Mouse (Mus musculus): Measurements from ENCODE around the gene Gnmt. TPM values are rescaled to one million over a fixed set of nuclear protein-coding genes. Genes with fewer than 3 reads are reported as not detected.
A peak's percentile ranks its signal among the peaks of the same experiment; 100 is the strongest.

Gnmt gene
- 0.93 and 1.1 TPM in 2 replicates for polyA plus RNA-seq (2015; fragmentation: Nextera tagmentation; extraction: Ambion mirVana)

GRCm38 (mm10) chr17:46728904-46729318 lies at the start of gene Gnmt:
TSS of gene Gnmt (minus strand) at chr17:46729168.
- H3K4me2 ChIP-seq (ENCODE audit: low read length), result no peak within 1 kb of the TSS
- ATAC-seq, result no peak
- 0 out of 2 replicates have a peak, but pooled peaks cover 3% of the 10 kb centered on the region for H3K27me3 ChIP-seq (replicated peaks; ENCODE audit: control insufficient read depth, insufficient read depth, low read length)
- H3K4me1 ChIP-seq (replicated peaks; ENCODE audit: control insufficient read depth, insufficient read depth, low read length), result no peaks in the 10 kb centered on the region; the same call in 1 of the 2 replicates
- no peaks in the 10 kb centered on the region for H3K36me3 ChIP-seq (ENCODE audit: control insufficient read depth, insufficient read depth)
- no peak within 1 kb of the TSS for H3K4me3 ChIP-seq (replicated peaks; ENCODE audit: low read length)
- H3K9ac ChIP-seq (replicated peaks; ENCODE audit: low read depth, low read length), result no peak within 1 kb of the TSS; the same call in 1 of the 2 replicates
- H3K9me3 ChIP-seq (ENCODE audit: control insufficient read depth, low read length), result no peaks in the 10 kb centered on the region
- no peak within 1 kb of the TSS for H3K27ac ChIP-seq (ENCODE audit: low read length)
- 15% methylated on average over 24 of the region's 24 CpGs for WGBS

GRCm38 (mm10) chr17:46776087-46776486 lies 47.1 kb upstream of the Gnmt start:
- peaks cover 33% of the 10 kb centered on the region for H3K36me3 ChIP-seq (ENCODE audit: control insufficient read depth, insufficient read depth)
- no peak for ATAC-seq
- WGBS, result 87% methylated on average over 3 of the region's 3 CpGs

GRCm38 (mm10) chr17:46775070-46775469 lies 46.1 kb upstream of the Gnmt start:
- Histone ChIP-seq H3K4me3 (replicated peaks; ENCODE audit: low read length) (no peak overlapping the region), H3K27ac (ENCODE audit: low read length) (no peak overlapping the region), H3K4me1 (replicated peaks; ENCODE audit: control insufficient read depth, insufficient read depth, low read length) (peaks cover 21% of the 10 kb centered on the region), H3K36me3 (ENCODE audit: control insufficient read depth, insufficient read depth) (peaks cover 31% of the 10 kb centered on the region), H3K9me3 (ENCODE audit: control insufficient read depth, low read length) (no peaks in the 10 kb centered on the region), H3K4me2 (ENCODE audit: low read length) (no peak overlapping the region), H3K9ac (replicated peaks; ENCODE audit: low read depth, low read length) (no peak overlapping the region), H3K27me3 (replicated peaks; ENCODE audit: control insufficient read depth, insufficient read depth, low read length) (no peaks in the 10 kb centered on the region)
- no peak for ATAC-seq
- 94% methylated on average over 9 of the region's 9 CpGs for WGBS

More at GRCm38 (mm10) chr17:46776087-46776486, 47.1 kb upstream of the Gnmt start:
- no peaks in the 10 kb centered on the region for H3K27me3 ChIP-seq (replicated peaks; ENCODE audit: control insufficient read depth, insufficient read depth, low read length)
- H3K9ac ChIP-seq (replicated peaks; ENCODE audit: low read depth, low read length), result no peak overlapping the region
- H3K4me3 ChIP-seq (replicated peaks; ENCODE audit: low read length), result no peak overlapping the region
- no peaks in the 10 kb centered on the region for H3K9me3 ChIP-seq (ENCODE audit: control insufficient read depth, low read length)
- H3K4me2 ChIP-seq (ENCODE audit: low read length), result no peak overlapping the region
- H3K27ac ChIP-seq (ENCODE audit: low read length), result no peak overlapping the region
- peaks cover 23% of the 10 kb centered on the region for H3K4me1 ChIP-seq (replicated peaks; ENCODE audit: control insufficient read depth, insufficient read depth, low read length)

- peaks cover 21% of the 10 kb centered on the region for H3K4me1 ChIP-seq (replicated peaks; ENCODE audit: control insufficient read depth, insufficient read depth, low read length)
- no peak for ATAC-seq
- no peak overlapping the region for H3K9ac ChIP-seq (replicated peaks; ENCODE audit: low read depth, low read length)
- H3K27me3 ChIP-seq (replicated peaks; ENCODE audit: control insufficient read depth, insufficient read depth, low read length), result no peaks in the 10 kb centered on the region
- 41% methylated on average over 2 of the region's 2 CpGs for WGBS
- H3K4me2 ChIP-seq (ENCODE audit: low read length), result no peak overlapping the region
- no peaks in the 10 kb centered on the region for H3K9me3 ChIP-seq (ENCODE audit: control insufficient read depth, low read length)
- no peak overlapping the region for H3K27ac ChIP-seq (ENCODE audit: low read length)
- H3K36me3 ChIP-seq (ENCODE audit: control insufficient read depth, insufficient read depth), result peaks cover 24% of the 10 kb centered on the region
- no peak overlapping the region for H3K4me3 ChIP-seq (replicated peaks; ENCODE audit: low read length)
These were observed 45.1 kb upstream of the Gnmt start for GRCm38 (mm10) chr17:46774131-46774472.

- peak overlapping the region; percentile 91 for H3K4me3 ChIP-seq (replicated peaks; ENCODE audit: low read length)
- H3K4me1 ChIP-seq (replicated peaks; ENCODE audit: control insufficient read depth, insufficient read depth, low read length), result peaks cover 21% of the 10 kb centered on the region
- H3K9ac ChIP-seq (replicated peaks; ENCODE audit: low read depth, low read length), result peak overlapping the region; percentile 86
- no peaks in the 10 kb centered on the region for H3K9me3 ChIP-seq (ENCODE audit: control insufficient read depth, low read length)
- WGBS, result 5% methylated on average over 19 of the region's 20 CpGs
- H3K4me2 ChIP-seq (ENCODE audit: low read length), result peak overlapping the region; percentile 95
- peaks cover 19% of the 10 kb centered on the region for H3K36me3 ChIP-seq (ENCODE audit: control insufficient read depth, insufficient read depth)
- no peak for ATAC-seq
- peak overlapping the region; percentile 79; the same call in 1 of the 2 replicates for H3K27ac ChIP-seq (ENCODE audit: low read length)
- no peaks in the 10 kb centered on the region for H3K27me3 ChIP-seq (replicated peaks; ENCODE audit: control insufficient read depth, insufficient read depth, low read length)
These were observed 44.5 kb upstream of the Gnmt start for GRCm38 (mm10) chr17:46773278-46774130.

- peak; percentile 93 for ATAC-seq
- peak within 1 kb of the TSS; percentile 86 for H3K9ac ChIP-seq (replicated peaks; ENCODE audit: low read depth, low read length)
- H3K4me2 ChIP-seq (ENCODE audit: low read length), result peak within 1 kb of the TSS; percentile 95
- H3K9me3 ChIP-seq (ENCODE audit: control insufficient read depth, low read length), result no peaks in the 10 kb centered on the region
- peak within 1 kb of the TSS; percentile 91 for H3K4me3 ChIP-seq (replicated peaks; ENCODE audit: low read length)
- H3K27me3 ChIP-seq (replicated peaks; ENCODE audit: control insufficient read depth, insufficient read depth, low read length), result no peaks in the 10 kb centered on the region
- H3K4me1 ChIP-seq (replicated peaks; ENCODE audit: control insufficient read depth, insufficient read depth, low read length), result peaks cover 21% of the 10 kb centered on the region
- H3K27ac ChIP-seq (ENCODE audit: low read length), result peak within 1 kb of the TSS; percentile 79
- peaks cover 16% of the 10 kb centered on the region for H3K36me3 ChIP-seq (ENCODE audit: control insufficient read depth, insufficient read depth)
- WGBS, result under 1% methylated on average over 49 of the region's 50 CpGs
These were observed 43.7 kb upstream of the Gnmt start, which contains the start of gene 2310039H08Rik for GRCm38 (mm10) chr17:46772404-46773277. TSS of gene 2310039H08Rik (plus strand) at chr17:46772635.

GRCm38 (mm10) chr17:46772038-46772403 lies 43.1 kb upstream of the Gnmt start:
- peak overlapping the region; percentile 95 for H3K4me2 ChIP-seq (ENCODE audit: low read length)
- H3K9ac ChIP-seq (replicated peaks; ENCODE audit: low read depth, low read length), result peak overlapping the region; percentile 86
- H3K4me3 ChIP-seq (replicated peaks; ENCODE audit: low read length), result peak overlapping the region; percentile 91
- ATAC-seq, result peak; percentile 52
- 6% methylated on average over 5 of the region's 5 CpGs for WGBS
- H3K27ac ChIP-seq (ENCODE audit: low read length), result peak overlapping the region; percentile 79
- peaks cover 21% of the 10 kb centered on the region for H3K4me1 ChIP-seq (replicated peaks; ENCODE audit: control insufficient read depth, insufficient read depth, low read length)
- no peaks in the 10 kb centered on the region for H3K27me3 ChIP-seq (replicated peaks; ENCODE audit: control insufficient read depth, insufficient read depth, low read length)
- H3K9me3 ChIP-seq (ENCODE audit: control insufficient read depth, low read length), result no peaks in the 10 kb centered on the region
- peaks cover 11% of the 10 kb centered on the region; the same call in 1 of the 2 replicates for H3K36me3 ChIP-seq (ENCODE audit: control insufficient read depth, insufficient read depth)

- ATAC-seq, result no peak
These were observed 42.6 kb upstream of the Gnmt start for GRCm38 (mm10) chr17:46771616-46772015.

GRCm38 (mm10) chr17:46771025-46771424 lies 42.1 kb upstream of the Gnmt start:
- no peak overlapping the region for H3K27ac ChIP-seq (ENCODE audit: low read length)
- no peak for ATAC-seq
- no peak overlapping the region for H3K9ac ChIP-seq (replicated peaks; ENCODE audit: low read depth, low read length)
- peaks cover 7% of the 10 kb centered on the region; the same call in 1 of the 2 replicates for H3K36me3 ChIP-seq (ENCODE audit: control insufficient read depth, insufficient read depth)
- H3K27me3 ChIP-seq (replicated peaks; ENCODE audit: control insufficient read depth, insufficient read depth, low read length), result no peaks in the 10 kb centered on the region
- WGBS, result 79% methylated on average over 4 of the region's 4 CpGs
- no peak overlapping the region for H3K4me2 ChIP-seq (ENCODE audit: low read length)
- no peaks in the 10 kb centered on the region for H3K9me3 ChIP-seq (ENCODE audit: control insufficient read depth, low read length)
- H3K4me1 ChIP-seq (replicated peaks; ENCODE audit: control insufficient read depth, insufficient read depth, low read length), result peaks cover 21% of the 10 kb centered on the region
- no peak overlapping the region for H3K4me3 ChIP-seq (replicated peaks; ENCODE audit: low read length)

More at GRCm38 (mm10) chr17:46771616-46772015, 42.6 kb upstream of the Gnmt start:
- H3K9me3 ChIP-seq (ENCODE audit: control insufficient read depth, low read length), result no peaks in the 10 kb centered on the region
- peaks cover 11% of the 10 kb centered on the region; the same call in 1 of the 2 replicates for H3K36me3 ChIP-seq (ENCODE audit: control insufficient read depth, insufficient read depth)
- peak overlapping the region; percentile 95 for H3K4me2 ChIP-seq (ENCODE audit: low read length)
- peak overlapping the region; percentile 79 for H3K27ac ChIP-seq (ENCODE audit: low read length)
- H3K4me1 ChIP-seq (replicated peaks; ENCODE audit: control insufficient read depth, insufficient read depth, low read length), result peaks cover 21% of the 10 kb centered on the region
- H3K9ac ChIP-seq (replicated peaks; ENCODE audit: low read depth, low read length), result peak overlapping the region; percentile 86
- 60% methylated on average over 17 of the region's 17 CpGs for WGBS
- H3K27me3 ChIP-seq (replicated peaks; ENCODE audit: control insufficient read depth, insufficient read depth, low read length), result no peaks in the 10 kb centered on the region
- H3K4me3 ChIP-seq (replicated peaks; ENCODE audit: low read length), result peak overlapping the region; percentile 91

Measured in forebrain, embryonic 16.5 days (tissue).